Mouse (Mus musculus) lung, adult 2 months (tissue): ENCODE measurements at regions not wholly inside any gene's neighbourhood (a gene's known extent, or its start where the extent isn't known, plus 50 kb on each side); places are given as distances from the start of the nearest gene placed in this dataset.
"Not testable (repeated sequence)": the region's sequence is repeated elsewhere in the genome, so short reads cannot be mapped to it uniquely, and the experiment has no call there.

Experiments
- DNase-seq: peaks from one replicate; pipeline ENCODE4 v3.0.0; 2022
- H3K4me1 ChIP-seq: fragments of 200-500 bp; 2 replicates; pipeline ENCODE4 v1.6.1; 2011; ENCODE audit warnings: low read length; ENCODE audit not compliant: control insufficient read depth, insufficient read depth
- H3K4me3 ChIP-seq: fragments of 200-500 bp; replicated peaks from 2 replicates; pipeline ENCODE3; 2011; ENCODE audit warnings: low read depth, mild to moderate bottlenecking, control low read depth, low read length; ENCODE audit errors: extremely low read depth
- CTCF ChIP-seq: fragments of 200-500 bp; IDR thresholded peaks from 2 replicates; pipeline ENCODE4 v1.5.1; 2011; ENCODE audit warnings: mild to moderate bottlenecking, low read length, control low read depth; ENCODE audit not compliant: insufficient read depth
- POLR2A ChIP-seq: fragments of 200-500 bp; IDR thresholded peaks from 2 replicates; pipeline ENCODE4 v1.6.1; 2011; ENCODE audit warnings: low read depth, mild to moderate bottlenecking, control low read depth, low read length, borderline replicate concordance; ENCODE audit errors: extremely low read depth
- WGBS: fragments of 180-500 bp; shearing (Covaris S2); methylation state at CpG from one replicate; pipeline ENCODE4 v1.1.7; 2018; 5-methylcytosine and 5-hydroxymethylcytosine counted together

DNA sequence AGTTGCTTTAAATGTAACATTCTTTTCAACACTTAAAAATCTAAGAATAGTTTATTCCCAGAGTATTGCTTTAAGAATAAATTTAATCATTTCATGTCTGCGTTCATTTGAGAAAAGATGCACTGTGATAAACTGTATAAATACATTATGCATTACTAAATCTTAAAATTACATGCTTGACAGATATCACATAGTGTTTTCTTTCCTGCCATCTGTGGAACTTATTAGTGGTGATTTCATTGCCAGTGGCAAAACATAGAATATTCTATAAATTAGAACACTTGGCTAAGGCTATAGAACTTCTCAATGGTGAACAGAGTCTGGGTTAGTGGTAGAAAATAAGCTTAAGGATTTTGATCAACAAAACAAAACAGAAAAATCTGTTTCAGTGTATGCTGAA lies 268.1 kb downstream of the Gm8797 start:
- no peak overlapping the region for H3K4me3 ChIP-seq
- 62% methylated on average over 1 of the region's 1 CpGs for WGBS
- TF ChIP-seq POLR2A: no peak
- no peak for TF ChIP-seq CTCF
- no peak for DNase-seq
- no peaks in the 10 kb centered on the region for H3K4me1 ChIP-seq

DNA sequence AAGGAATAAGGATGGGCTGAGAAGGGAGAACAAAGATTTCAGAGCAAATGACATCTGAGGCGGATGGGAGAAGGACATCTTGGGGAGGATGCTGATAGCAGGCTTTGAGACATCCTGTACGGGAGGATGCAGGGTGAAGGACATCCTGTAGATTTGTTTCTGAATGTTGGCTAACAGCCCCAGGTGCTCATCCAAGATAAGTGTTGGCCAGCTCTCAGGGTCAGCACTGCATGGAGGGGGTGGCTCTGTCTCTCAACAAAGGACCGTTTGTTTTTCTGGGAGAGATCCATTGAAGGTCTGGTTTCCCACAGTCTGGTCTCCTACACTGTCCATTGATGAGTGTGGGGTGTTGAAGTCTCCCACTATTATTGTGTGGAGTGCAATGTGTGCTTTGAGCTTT lies 290.7 kb downstream of the Gm8797 start:
- not testable (repeated sequence) for DNase-seq, H3K4me3 ChIP-seq, H3K4me1 ChIP-seq
- WGBS: 59% methylated on average over 3 of the region's 3 CpGs

DNA sequence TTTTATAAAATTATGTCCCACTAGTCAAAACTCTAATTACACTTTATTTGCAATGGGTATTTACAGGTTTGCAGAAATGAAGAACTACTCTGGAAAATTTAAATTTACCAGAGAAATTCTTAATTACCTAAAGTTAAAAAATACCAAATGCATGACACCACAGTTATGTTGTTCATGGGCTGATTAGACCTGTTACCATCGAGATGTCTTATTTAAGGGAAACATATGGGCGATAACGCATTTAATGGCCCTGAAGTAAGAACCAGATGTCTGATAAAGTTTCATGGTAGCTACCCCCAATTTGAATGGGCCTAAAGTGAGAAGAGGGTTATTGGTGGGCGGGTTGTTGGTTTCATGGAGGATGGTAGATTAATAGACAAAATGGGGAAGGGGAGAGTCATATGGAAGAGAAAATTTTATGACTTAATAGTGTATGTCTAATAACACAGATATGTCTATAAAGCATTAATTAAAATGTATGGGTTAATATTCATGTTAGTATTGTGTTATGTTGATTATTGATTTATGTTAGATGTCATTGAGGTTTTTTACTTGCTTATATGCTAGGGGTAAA lies 299.0 kb downstream of the Gm8797 start:
- no peak overlapping the region for H3K4me3 ChIP-seq
- H3K4me1 ChIP-seq: no peaks in the 10 kb centered on the region
- no peak for DNase-seq
- WGBS: 84% methylated on average over 4 of the region's 4 CpGs
- TF ChIP-seq POLR2A (no peak), CTCF (no peak)

DNA sequence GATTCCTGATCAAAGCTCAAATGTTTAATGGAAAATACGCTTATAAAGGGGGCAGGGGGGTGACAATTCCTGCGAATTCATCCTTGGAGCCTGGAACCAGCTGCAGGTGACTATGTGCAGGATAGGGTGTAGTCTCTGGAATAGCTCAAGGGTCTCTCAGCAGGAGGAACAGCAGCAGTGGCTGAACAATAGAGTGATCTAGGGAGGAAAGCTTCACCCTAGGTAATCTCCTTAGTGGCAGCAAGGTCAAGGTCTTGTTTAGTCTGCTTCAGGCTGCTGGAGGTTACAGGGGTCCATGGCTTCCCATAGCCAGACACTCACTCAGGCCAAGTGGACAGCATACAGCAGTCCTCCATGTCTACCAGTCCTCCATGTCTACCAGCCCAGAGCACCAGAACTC lies 301.3 kb downstream of the Gm8797 start:
- TF ChIP-seq CTCF: no peak
- TF ChIP-seq POLR2A: no peak
- H3K4me1 ChIP-seq: no peaks in the 10 kb centered on the region
- no peak for DNase-seq
- WGBS: 69% methylated on average over 2 of the region's 2 CpGs
- no peak overlapping the region for H3K4me3 ChIP-seq

DNA sequence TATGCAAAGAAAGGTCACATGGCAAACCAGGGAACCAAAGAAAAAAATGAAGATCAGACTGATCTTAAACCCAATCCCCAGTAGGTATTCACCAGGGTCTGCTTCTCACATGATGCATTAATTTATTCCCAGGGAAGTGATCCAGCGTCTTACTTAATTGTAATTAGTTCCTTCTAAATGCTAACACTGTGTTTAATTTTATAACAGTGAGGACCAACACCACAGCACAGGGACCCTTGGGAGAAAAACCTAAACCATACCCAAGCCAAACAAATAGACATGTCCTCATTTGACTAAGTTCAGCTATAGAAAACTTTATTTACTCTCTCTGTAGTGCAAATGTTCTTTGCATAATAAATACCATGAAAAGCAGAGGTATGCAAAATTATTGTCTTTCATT lies 333.2 kb downstream of the Gm8797 start:
- Histone ChIP-seq H3K4me3 (no peak overlapping the region), H3K4me1 (no peaks in the 10 kb centered on the region)
- TF ChIP-seq POLR2A (no peak), CTCF (no peak)
- no peak for DNase-seq
- 61% methylated on average over 1 of the region's 1 CpGs for WGBS

DNA sequence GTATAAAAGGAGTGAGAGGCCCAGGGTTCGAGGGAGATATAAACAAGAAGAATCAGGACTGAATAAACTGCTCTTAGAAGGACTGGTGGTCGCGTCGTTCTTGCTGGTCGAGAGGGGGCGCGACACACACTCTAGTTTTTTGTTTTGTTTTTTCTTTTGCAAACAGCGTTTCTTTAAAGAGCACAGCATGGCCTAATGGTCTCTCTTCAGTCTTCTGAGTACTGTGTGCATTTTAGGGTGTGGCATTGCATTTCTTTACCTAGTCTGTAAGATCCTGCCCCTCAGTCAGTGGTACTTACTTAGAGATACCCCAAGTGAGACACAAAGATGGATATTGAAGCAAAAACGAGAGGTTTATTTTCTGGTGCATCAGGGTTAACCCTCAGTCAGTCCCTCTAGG lies 336.7 kb downstream of the Gm8797 start:
- Histone ChIP-seq H3K4me1 (no peaks in the 10 kb centered on the region), H3K4me3 (no peak overlapping the region)
- TF ChIP-seq CTCF (no peak), POLR2A (no peak)
- 69% methylated on average over 9 of the region's 9 CpGs for WGBS
- DNase-seq: no peak

DNA sequence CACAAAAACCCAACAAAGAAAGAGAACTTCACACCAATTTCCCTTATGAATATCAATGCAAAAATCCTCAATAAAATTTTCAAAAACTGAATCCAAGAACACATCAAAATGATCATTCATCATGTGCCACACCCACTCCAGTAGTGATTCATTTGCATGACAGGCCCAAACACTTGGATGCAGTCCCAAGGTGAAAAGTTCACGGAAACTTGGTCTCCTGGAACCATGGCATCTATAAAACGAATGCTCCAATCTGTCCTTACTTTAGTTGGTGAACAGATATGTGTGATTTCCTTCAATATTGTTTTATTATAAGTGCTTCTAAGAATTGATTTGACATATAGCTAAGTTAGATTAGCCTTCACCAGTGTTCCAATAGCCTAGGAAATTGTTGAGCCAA lies 343.3 kb downstream of the Gm8797 start:
- TF ChIP-seq CTCF: no peak
- TF ChIP-seq POLR2A: no peak
- Histone ChIP-seq H3K4me1 (no peaks in the 10 kb centered on the region), H3K4me3 (no peak overlapping the region)
- DNase-seq: no peak
- WGBS: 64% methylated on average over 2 of the region's 2 CpGs

DNA sequence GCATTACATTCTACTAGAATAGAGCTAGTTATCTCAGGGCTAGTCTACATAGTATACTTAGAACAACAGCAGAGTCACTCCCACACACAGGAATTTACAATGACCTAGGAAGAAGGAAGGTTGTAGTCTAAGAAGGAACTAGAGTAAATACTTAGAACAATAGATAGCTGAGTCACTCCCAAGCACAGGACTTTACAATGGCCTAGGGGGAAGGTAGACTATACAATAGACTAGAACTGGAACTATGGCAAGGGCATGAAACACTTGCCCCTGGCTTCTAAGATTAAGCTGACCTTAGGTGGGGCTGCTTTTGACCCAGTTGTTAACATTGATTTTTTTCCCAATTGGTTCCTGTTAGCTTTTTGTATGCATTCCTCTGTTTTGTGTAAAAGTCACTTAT lies 343.8 kb downstream of the Gm8797 start:
- H3K4me1 ChIP-seq, DNase-seq, H3K4me3 ChIP-seq: not testable (repeated sequence)

DNA sequence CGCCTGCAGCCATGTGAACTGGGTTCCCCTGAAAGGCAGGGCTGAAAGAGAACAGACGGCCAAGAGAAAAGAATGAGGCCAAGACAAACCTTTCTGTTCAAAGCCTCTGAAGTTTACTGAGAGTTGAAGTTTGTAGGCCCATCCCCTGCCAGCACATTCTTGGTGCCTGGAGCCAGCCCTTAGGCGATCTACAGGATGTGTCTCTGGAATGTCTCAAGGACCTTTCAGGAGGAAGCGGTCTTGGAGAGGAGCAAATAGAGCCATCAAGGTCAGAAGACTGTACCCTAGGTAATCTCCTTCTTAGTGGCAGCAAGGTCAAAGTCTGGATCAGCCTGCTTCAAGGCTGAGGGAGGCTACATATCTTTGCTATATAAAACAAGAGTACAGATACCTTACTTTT lies 350.3 kb downstream of the Gm8797 start:
- DNase-seq: no peak
- WGBS: 55% methylated on average over 4 of the region's 4 CpGs
- H3K4me3 ChIP-seq: no peak overlapping the region
- H3K4me1 ChIP-seq: no peaks in the 10 kb centered on the region
- TF ChIP-seq POLR2A (no peak), CTCF (no peak)

DNA sequence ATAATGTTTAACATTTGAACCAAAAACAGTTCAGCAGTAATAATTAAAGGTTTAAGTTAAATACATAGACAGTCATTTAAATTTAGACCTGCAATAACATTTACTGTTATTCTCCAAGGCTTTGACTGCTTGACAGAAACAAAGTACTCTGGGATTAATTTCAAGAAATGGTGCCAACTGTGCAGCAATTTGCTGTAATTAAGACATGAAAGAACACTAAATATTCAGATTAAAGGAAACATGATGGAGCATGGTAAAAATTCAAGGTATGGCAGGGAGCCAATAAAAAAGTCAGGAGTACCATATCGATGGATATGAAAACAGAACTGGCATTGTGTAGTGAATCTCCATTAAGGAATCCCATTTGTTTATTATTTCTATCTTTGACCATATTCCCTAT lies 352.3 kb downstream of the Gm8797 start:
- DNase-seq: no peak
- 67% methylated on average over 1 of the region's 1 CpGs for WGBS
- no peaks in the 10 kb centered on the region for H3K4me1 ChIP-seq
- no peak overlapping the region for H3K4me3 ChIP-seq
- TF ChIP-seq CTCF: no peak
- TF ChIP-seq POLR2A: no peak

DNA sequence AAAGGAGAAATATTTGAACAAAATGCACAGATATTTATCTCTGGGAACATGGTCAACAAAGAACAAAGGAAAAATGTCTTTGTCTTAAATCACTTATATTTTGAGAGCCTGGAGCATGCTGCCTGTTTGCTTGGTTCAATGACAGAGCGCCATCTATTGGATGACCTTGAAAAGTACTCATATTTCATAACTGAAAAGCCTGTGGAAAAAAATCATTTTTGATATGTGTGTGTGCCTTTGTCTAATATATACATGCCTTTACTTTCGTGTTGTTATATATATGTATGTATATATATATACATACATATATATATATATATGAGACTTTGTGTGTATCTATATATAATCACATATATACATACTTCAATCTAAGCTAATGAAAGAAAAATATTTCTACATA lies 356.1 kb downstream of the Gm8797 start:
- no peaks in the 10 kb centered on the region for H3K4me1 ChIP-seq
- 5% methylated on average over 2 of the region's 2 CpGs for WGBS
- TF ChIP-seq POLR2A: no peak
- TF ChIP-seq CTCF: 0 out of 2 replicates have a peak, but pooled peaks have one; percentile 2
- no peak overlapping the region for H3K4me3 ChIP-seq
- no peak for DNase-seq
